Mouse (Mus musculus): ENCODE measurements around the gene Cdk5r2. TPM values are rescaled to one million over a fixed set of nuclear protein-coding genes. Genes with fewer than 3 reads are reported as not detected.
A peak's percentile ranks its signal among the peaks of the same experiment; 100 is the strongest.

Gene Cdk5r2
- polyA plus RNA-seq (2011; ENCODE audit: insufficient read depth, insufficient read length, low replicate concordance, missing spikeins), result not detected in 2 replicates

DNA sequence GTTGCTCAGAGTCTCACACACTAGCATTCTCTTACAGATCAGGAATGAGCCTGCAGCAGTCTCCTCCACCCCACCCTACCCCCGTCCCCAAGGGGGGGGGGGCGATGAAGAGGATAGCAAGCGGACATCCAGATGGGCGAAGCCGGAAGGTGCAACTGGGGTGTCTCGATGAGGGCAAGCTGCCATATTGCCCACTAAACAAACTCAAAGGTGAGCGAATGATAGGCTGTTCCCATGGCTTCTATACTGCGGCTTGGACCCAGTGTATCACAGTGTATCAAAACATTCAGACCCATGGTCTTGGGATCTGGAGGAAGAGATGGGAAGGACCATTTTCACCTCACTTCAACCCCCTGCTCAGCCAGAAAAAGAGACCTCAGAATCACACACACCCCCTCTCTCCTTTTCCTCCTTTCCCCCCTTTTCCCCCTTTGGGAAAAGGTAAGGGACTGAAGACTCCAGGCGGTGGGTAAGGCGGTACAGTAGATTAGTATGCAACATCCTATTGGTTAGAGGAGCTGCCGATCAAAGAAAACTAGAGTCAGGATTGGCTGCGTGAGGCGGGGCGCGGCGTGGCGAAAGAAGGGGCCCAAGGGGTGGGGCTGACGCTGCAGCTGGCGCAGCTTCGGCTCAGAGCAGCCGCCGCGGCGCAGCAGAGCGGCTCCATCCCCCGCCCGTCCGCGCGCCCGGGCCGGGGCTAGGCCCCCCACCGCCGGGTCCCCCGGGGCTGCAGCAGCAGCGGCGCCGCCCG is at the start of gene Cdk5r2:
Cdk5r2 (plus strand) TSS at position 629 of the 751 bp plus-strand sequence.
- TF ChIP-seq CTCF (IDR thresholded peaks at IDR 0.05; ENCODE audit: control insufficient read depth, insufficient read depth, low read length) (no peak), POLR2A (IDR thresholded peaks at IDR 0.05; ENCODE audit: borderline replicate concordance, control insufficient read depth, low read depth, low read length) (no peak)
- Histone ChIP-seq H3K4me1 (ENCODE audit: control insufficient read depth, insufficient read depth, low read length) (no peaks in the 10 kb centered on the region), H3K4me3 (replicated peaks; ENCODE audit: control insufficient read depth, low read depth, low read length) (no peak within 1 kb of the TSS), H3K27ac (ENCODE audit: control insufficient read depth, insufficient read depth, low read depth, low read length, poor library complexity) (no peak within 1 kb of the TSS; the same call in 1 of the 2 replicates)
- WGBS, result 5% methylated on average over 39 of the region's 39 CpGs

DNA sequence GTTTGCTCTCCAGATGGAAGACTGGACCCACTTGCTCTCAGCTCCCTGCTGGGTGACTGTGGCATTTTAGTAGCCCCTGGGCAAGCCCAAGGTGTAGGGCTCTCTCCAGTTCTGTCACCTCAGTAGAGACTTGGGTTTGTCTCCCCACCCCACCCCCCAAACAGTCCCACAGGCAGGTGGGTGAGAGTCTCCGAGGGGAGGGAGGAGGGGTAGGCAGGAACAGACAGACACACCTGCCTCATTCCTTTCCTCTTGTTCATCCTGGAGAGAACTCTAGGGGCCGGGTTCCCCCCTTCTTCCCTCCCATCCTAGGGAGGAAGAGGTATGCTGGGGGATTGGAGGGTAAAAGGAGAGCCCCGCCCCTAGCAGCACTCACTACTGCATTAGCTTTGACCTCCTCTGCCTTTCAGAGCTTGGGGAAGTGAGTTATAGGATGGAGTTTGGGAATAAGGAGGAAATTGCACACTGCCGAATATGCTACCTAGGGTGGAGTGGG is 49.3 kb upstream of the Cdk5r2 start:
- WGBS, result 21% methylated on average over 4 of the region's 4 CpGs
- TF ChIP-seq POLR2A (IDR thresholded peaks at IDR 0.05; ENCODE audit: borderline replicate concordance, control insufficient read depth, low read depth, low read length), result no peak
- no peak for TF ChIP-seq CTCF (IDR thresholded peaks at IDR 0.05; ENCODE audit: control insufficient read depth, insufficient read depth, low read length)
- no peak overlapping the region for H3K4me3 ChIP-seq (replicated peaks; ENCODE audit: control insufficient read depth, low read depth, low read length)
- H3K27ac ChIP-seq (ENCODE audit: control insufficient read depth, insufficient read depth, low read depth, low read length, poor library complexity), result no peak overlapping the region
- H3K4me1 ChIP-seq (ENCODE audit: control insufficient read depth, insufficient read depth, low read length), result no peaks in the 10 kb centered on the region; the same call in 1 of the 2 replicates

DNA sequence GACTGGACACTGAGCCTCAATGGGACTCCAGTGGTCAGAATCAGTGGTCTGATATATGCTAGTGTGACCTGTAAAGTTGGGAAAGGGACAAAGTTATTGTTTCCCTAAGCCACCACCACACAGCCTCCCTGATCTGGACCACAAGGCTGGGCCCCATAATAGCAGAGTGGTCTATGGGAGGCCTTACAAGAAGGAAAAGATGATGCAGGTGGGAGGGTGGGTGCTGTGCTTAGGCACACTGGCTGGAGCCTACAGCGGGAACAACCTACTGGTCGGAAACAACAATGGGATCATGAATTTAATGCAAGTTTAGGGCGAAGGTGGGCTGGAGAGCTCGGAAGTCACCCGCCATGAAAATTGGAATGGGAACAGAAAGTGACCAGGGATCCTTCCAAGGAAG is 48.9 kb upstream of the Cdk5r2 start:
- Histone ChIP-seq H3K27ac (ENCODE audit: control insufficient read depth, insufficient read depth, low read depth, low read length, poor library complexity) (no peak overlapping the region), H3K4me1 (ENCODE audit: control insufficient read depth, insufficient read depth, low read length) (no peaks in the 10 kb centered on the region; the same call in 1 of the 2 replicates), H3K4me3 (replicated peaks; ENCODE audit: control insufficient read depth, low read depth, low read length) (no peak overlapping the region)
- 18% methylated on average over 5 of the region's 5 CpGs for WGBS
- TF ChIP-seq POLR2A (IDR thresholded peaks at IDR 0.05; ENCODE audit: borderline replicate concordance, control insufficient read depth, low read depth, low read length), result no peak
- no peak for TF ChIP-seq CTCF (IDR thresholded peaks at IDR 0.05; ENCODE audit: control insufficient read depth, insufficient read depth, low read length)

DNA sequence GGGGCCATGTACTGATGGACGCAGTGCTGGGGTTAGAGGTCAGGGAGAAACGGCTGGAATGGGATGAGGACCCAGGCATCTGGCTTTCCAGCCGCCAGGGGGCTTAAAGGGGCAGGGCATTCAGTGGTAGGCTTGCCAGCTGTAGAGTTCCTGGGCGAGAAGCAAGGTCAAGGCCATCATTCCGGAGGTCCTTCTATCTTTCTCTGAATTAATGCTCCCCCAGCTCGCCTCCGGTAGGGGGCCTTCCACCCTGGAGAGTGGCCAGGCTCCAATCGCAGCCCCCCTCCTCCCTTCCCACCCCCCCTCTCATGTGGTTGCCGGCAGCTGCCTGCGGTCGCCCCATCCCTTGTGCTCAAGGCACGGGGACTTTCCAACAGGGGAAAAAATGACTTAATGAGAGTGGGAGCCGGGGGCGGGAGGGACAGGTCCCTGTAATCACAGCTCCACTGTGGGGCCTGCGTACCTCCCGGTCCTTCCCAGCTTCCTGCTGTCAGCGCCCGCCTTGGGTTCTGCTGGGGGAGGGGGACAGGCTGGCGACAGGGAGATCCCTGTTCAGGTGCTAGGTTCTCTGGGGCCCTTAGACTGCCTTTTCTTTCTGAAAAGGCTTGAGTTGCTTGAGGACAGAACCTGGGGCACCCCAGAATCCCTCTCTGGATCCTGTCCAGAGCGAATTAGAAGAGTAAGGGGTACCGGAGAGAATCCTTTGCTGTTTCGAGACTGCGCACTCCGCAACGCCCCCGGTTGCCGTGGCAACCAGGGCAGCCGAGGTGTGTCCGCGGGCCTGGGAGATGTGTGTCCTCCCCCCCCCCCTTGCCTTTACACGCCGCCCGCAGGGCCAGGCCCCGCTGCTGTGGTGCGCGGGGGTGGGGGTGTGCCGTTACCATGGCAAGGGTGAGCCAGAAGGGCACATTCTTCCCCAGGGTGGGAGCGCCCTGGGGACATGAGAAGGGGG is 48.1 kb upstream of the Cdk5r2 start:
- Histone ChIP-seq H3K4me1 (ENCODE audit: control insufficient read depth, insufficient read depth, low read length) (no peaks in the 10 kb centered on the region; the same call in 1 of the 2 replicates), H3K4me3 (replicated peaks; ENCODE audit: control insufficient read depth, low read depth, low read length) (no peak overlapping the region), H3K27ac (ENCODE audit: control insufficient read depth, insufficient read depth, low read depth, low read length, poor library complexity) (no peak overlapping the region)
- TF ChIP-seq POLR2A (IDR thresholded peaks at IDR 0.05; ENCODE audit: borderline replicate concordance, control insufficient read depth, low read depth, low read length), result no peak
- TF ChIP-seq CTCF (IDR thresholded peaks at IDR 0.05; ENCODE audit: control insufficient read depth, insufficient read depth, low read length), result 0 out of 2 replicates have a peak, but pooled peaks have one; percentile 13
- WGBS, result 2% methylated on average over 38 of the region's 38 CpGs

DNA sequence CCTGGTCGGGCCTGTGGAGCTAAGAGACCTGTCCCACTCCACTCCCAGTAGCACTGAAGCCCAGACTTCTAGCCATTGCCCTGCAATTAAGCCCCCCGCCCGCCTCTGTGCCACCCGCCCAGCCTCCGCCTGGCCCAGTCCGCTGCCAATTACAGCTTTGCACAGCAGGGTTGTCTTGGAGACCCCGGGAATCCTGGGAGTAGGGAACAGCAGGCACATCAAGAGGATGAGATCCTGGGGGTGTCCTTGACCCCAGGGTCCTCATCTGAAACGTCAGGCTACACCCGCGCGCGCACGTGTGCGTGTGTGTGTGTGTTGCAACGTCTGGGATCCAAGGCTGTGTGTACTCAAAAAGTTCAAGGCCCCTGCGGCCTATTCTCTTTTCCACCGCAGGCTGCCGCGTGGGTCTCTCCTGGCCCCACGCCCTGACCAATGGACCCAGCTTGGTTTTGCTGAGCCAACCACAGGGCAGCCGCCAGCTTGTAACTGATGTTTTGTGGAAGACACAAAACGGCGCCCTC is 47.1 kb upstream of the Cdk5r2 start:
- no peak overlapping the region for H3K27ac ChIP-seq (ENCODE audit: control insufficient read depth, insufficient read depth, low read depth, low read length, poor library complexity)
- H3K4me3 ChIP-seq (replicated peaks; ENCODE audit: control insufficient read depth, low read depth, low read length), result no peak overlapping the region
- WGBS, result 11% methylated on average over 23 of the region's 23 CpGs
- no peaks in the 10 kb centered on the region; the same call in 1 of the 2 replicates for H3K4me1 ChIP-seq (ENCODE audit: control insufficient read depth, insufficient read depth, low read length)
- TF ChIP-seq POLR2A (IDR thresholded peaks at IDR 0.05; ENCODE audit: borderline replicate concordance, control insufficient read depth, low read depth, low read length) (no peak), CTCF (IDR thresholded peaks at IDR 0.05; ENCODE audit: control insufficient read depth, insufficient read depth, low read length) (no peak)

DNA sequence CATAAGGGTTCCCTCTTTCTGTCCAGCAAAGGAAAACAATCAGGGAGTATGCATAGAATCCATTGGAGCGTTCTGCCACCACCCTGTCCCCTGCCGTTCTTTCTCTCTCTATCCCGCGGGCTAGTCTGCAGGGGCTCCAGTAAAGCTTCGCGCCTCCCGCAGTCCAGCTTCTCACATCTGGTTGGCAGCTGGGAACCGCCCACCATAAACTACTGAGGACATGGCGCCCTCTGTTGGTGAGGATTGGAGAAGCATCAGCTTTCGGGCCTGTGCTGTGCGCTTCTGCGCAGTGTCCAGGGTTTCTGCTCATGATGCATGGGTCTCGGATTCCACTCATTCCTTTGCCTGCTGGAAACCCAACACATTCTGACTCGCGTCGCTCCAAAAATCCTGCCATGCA is 46.7 kb upstream of the Cdk5r2 start:
- Histone ChIP-seq H3K27ac (ENCODE audit: control insufficient read depth, insufficient read depth, low read depth, low read length, poor library complexity) (no peak overlapping the region), H3K4me1 (ENCODE audit: control insufficient read depth, insufficient read depth, low read length) (no peaks in the 10 kb centered on the region), H3K4me3 (replicated peaks; ENCODE audit: control insufficient read depth, low read depth, low read length) (no peak overlapping the region)
- WGBS, result 2% methylated on average over 16 of the region's 16 CpGs
- peak; percentile 91 for TF ChIP-seq CTCF (IDR thresholded peaks at IDR 0.05; ENCODE audit: control insufficient read depth, insufficient read depth, low read length)
- no peak for TF ChIP-seq POLR2A (IDR thresholded peaks at IDR 0.05; ENCODE audit: borderline replicate concordance, control insufficient read depth, low read depth, low read length)

DNA sequence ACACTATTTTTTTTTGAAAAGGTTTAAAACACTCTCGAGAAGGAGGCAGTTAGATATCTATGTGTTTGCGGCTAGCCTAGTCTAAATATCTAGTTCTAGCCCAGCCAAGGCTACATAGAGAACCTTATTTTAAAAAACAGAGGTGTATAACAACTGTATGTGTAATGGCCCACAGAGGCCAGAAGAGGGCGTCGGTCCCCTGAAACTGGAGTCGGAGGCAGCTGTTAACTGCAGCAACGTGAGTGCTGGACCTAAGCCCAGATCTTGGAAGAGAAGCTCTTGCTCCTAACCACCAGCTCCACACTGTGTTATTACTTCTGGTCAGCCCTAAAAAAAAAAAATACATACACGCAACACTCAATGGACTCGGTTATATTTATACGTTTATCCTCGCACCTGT is 45.7 kb upstream of the Cdk5r2 start:
- no peak overlapping the region for H3K27ac ChIP-seq (ENCODE audit: control insufficient read depth, insufficient read depth, low read depth, low read length, poor library complexity)
- 57% methylated on average over 10 of the region's 10 CpGs for WGBS
- H3K4me3 ChIP-seq (replicated peaks; ENCODE audit: control insufficient read depth, low read depth, low read length), result no peak overlapping the region
- TF ChIP-seq CTCF (IDR thresholded peaks at IDR 0.05; ENCODE audit: control insufficient read depth, insufficient read depth, low read length), result peak; percentile 22; the same call in 1 of the 2 replicates
- TF ChIP-seq POLR2A (IDR thresholded peaks at IDR 0.05; ENCODE audit: borderline replicate concordance, control insufficient read depth, low read depth, low read length), result no peak
- H3K4me1 ChIP-seq (ENCODE audit: control insufficient read depth, insufficient read depth, low read length), result no peaks in the 10 kb centered on the region

Measured in bone marrow, adult 2 months (tissue).